Mouse (Mus musculus) forebrain, embryonic 16.5 days (tissue): ENCODE results near the gene Pmm2. TPM values are rescaled to one million over a fixed set of nuclear protein-coding genes. Genes with fewer than 3 reads are reported as not detected.

Source experiments
- microRNA-seq: library from miRNA; unstranded; fragments of <30 nt; microRNA quantifications from one replicate; pipeline ENCODE4, GENCODE M21; 2017
- polyA plus RNA-seq: library from polyadenylated mRNA; unstranded; fragments of >200 nt; fragmentation: Nextera tagmentation; extraction: Ambion mirVana; gene quantifications from 2 replicates; pipeline ENCODE4 v1.2.1, GENCODE M21; 2015

Pmm2 gene
- polyA plus RNA-seq, 1 experiment from 2014 or later, result 53.4 TPM

Small RNA genes lying within 50 kb of the gene (microRNA-seq; reads per million reads assigned to microRNA genes)
- gene Gm22137, result not detected

Other genes starting within 250 kb of the Pmm2 start
- gene Tmem114, start 212.5 kb upstream of the Pmm2 start, polyA plus RNA-seq, result 0.15 TPM in 1 of 2 replicates, not detected in the other
- gene Mettl22, start 166.9 kb upstream of the Pmm2 start, polyA plus RNA-seq, result 37.5 and 50.3 TPM in 2 replicates
- gene Abat, start 124.2 kb upstream of the Pmm2 start, polyA plus RNA-seq, result 48.5 and 58.0 TPM in 2 replicates
- gene Tmem186, start within 50 bp of the Pmm2 start, polyA plus RNA-seq, result 26.8 and 27.8 TPM in 2 replicates
- 181 and 200 TPM in 2 replicates for gene Carhsp1, start 34.5 kb downstream of the Pmm2 start, polyA plus RNA-seq
- gene Gm5767, start 43.1 kb downstream of the Pmm2 start, polyA plus RNA-seq, result not detected in 2 replicates
- 32.4 and 40.2 TPM in 2 replicates for gene Usp7, start 154.6 kb downstream of the Pmm2 start, polyA plus RNA-seq
- gene 1810013L24Rik, start 192.4 kb downstream of the Pmm2 start, polyA plus RNA-seq, result 29.0 and 30.6 TPM in 2 replicates